Comparison of ENCODE assay signal across 8 mouse cellular contexts in genomic region chr1:135154411-135154959, GRCm38 (mm10). TPM values are rescaled to one million over a fixed set of nuclear protein-coding genes. Genes with fewer than 3 reads are reported as not detected.
DNase-seq lines count a peak whose midpoint lies in the region; ATAC-seq and TF ChIP-seq lines count a peak whose summit lies in the region.

No protein-coding gene starts in this region.

- peak; percentile 67 for ATAC-seq in intestine, embryonic 14.5 days (replicated peaks; ENCODE audit: low FRiP score, low TSS enrichment, low read depth)
- peak; percentile 90 for ATAC-seq in megakaryocyte-erythroid progenitor cell, adult 5-6 weeks (replicated peaks; ENCODE audit: low FRiP score, low TSS enrichment, poor library complexity, severe bottlenecking)

- no peaks in the 10 kb centered on the region for H3K9me3 ChIP-seq in intestine, embryonic 14.5 days (ENCODE audit: control insufficient read depth, low read length)

- 18% methylated on average over 14 of the region's 14 CpGs for WGBS in thymus, adult 2 months
- 2% methylated on average over 14 of the region's 14 CpGs for WGBS in intestine, embryonic 14.5 days

- H3K27me3 ChIP-seq in thymus, adult 2 months (ENCODE audit: control insufficient read depth, insufficient read depth, low read length): no peaks in the 10 kb centered on the region
- H3K27me3 ChIP-seq in intestine, embryonic 14.5 days (replicated peaks; ENCODE audit: control insufficient read depth, insufficient read depth, low read length): no peaks in the 10 kb centered on the region

- TF ChIP-seq CTCF in thymus, adult 2 months (IDR thresholded peaks at IDR 0.05; ENCODE audit: borderline replicate concordance, control insufficient read depth, extremely low read depth, insufficient read depth, low read length, poor library complexity): peak; percentile 64; the same call in 1 of the 2 replicates

- H3K9ac ChIP-seq in intestine, embryonic 14.5 days (ENCODE audit: low read length): peak overlapping the region; percentile 39; the same call in 1 of the 2 replicates

- H3K4me1 ChIP-seq in thymus, adult 2 months (replicated peaks; ENCODE audit: control insufficient read depth, insufficient read depth, low read length): peaks cover 3% of the 10 kb centered on the region; the same call in 1 of the 2 replicates
- peaks cover 17% of the 10 kb centered on the region; the same call in 1 of the 2 replicates for H3K4me1 ChIP-seq in intestine, embryonic 14.5 days (replicated peaks; ENCODE audit: control insufficient read depth, insufficient read depth, low read length)

- peak; percentile 60 for DNase-seq in thymus, adult 2 months
- DNase-seq in thymus, adult 18-20 months: no peak
- peak; percentile 80 for DNase-seq in embryo, embryonic 11.5 days (ENCODE audit: low read depth, low spot score)
- peak; percentile 63 for DNase-seq in gastrocnemius, postnatal 25 days
- peak; percentile 89 for DNase-seq in intestine, embryonic 14.5 days (ENCODE audit: low spot score)
- peak; percentile 74 to 88 for DNase-seq in left cerebral cortex, postnatal 10 days (ENCODE audit: extremely low spot score in 1 of 2, low spot score in 2 of 2)
- peak; percentile 65 for DNase-seq in right cerebral cortex, postnatal 14 days

- peak overlapping the region; percentile 46 for H3K4me2 ChIP-seq in intestine, embryonic 14.5 days (ENCODE audit: low read length)

- no peak overlapping the region for H3K27ac ChIP-seq in thymus, adult 2 months (ENCODE audit: control insufficient read depth, insufficient read depth, low read length)
- H3K27ac ChIP-seq in intestine, embryonic 14.5 days (ENCODE audit: low read depth): peak overlapping the region; percentile 73

- TF ChIP-seq POLR2A in thymus, adult 2 months (IDR thresholded peaks at IDR 0.05; ENCODE audit: control insufficient read depth, extremely low read depth, insufficient read depth, low read length, poor library complexity): no peak

- intact Hi-C loops in left cerebral cortex, postnatal 10 days (cut with DNase I): no loop called here

- no peak overlapping the region for H3K4me3 ChIP-seq in thymus, adult 2 months (ENCODE audit: control insufficient read depth, insufficient read depth, low read length)
- no peak overlapping the region; the same call in 1 of the 2 replicates for H3K4me3 ChIP-seq in intestine, embryonic 14.5 days (ENCODE audit: low read depth, low read length)

- peaks cover 10% of the 10 kb centered on the region for H3K36me3 ChIP-seq in thymus, adult 2 months (ENCODE audit: control insufficient read depth, insufficient read depth, low read length)
- peaks cover 33% of the 10 kb centered on the region for H3K36me3 ChIP-seq in intestine, embryonic 14.5 days (ENCODE audit: control insufficient read depth, insufficient read depth, low read length)

RNA-seq across cellular contexts. Expression of gene Arl8a, which starts 7.9 kb away (rescaled TPM):
- 54.7 and 59.4 TPM in 2 replicates for polyA plus RNA-seq in thymus, adult 2 months (2012; rRNA removed)
- total RNA-seq in gastrocnemius, postnatal 25 days (2021): 10 to 100 TPM; 14.9 to 15.7 TPM
- polyA plus RNA-seq in intestine, embryonic 14.5 days (2014; fragmentation: Nextera tagmentation; extraction: Ambion mirVana): 54.2 and 55.1 TPM in 2 replicates
- total RNA-seq in left cerebral cortex, postnatal 10 days (2021): 100 to 1,000 TPM; 418 to 439 TPM
- total RNA-seq in megakaryocyte-erythroid progenitor cell, adult 5-6 weeks (2014; fragmentation: Nextera tagmentation): 23.8 and 38.4 TPM in 2 replicates
- total RNA-seq in megakaryocyte-erythroid progenitor cell, adult 5-6 weeks (2017): 7.9 and 14.8 TPM in 2 replicates

RNA-seq across cellular contexts. Expression of gene Gpr37l1, which starts 13.0 kb away (rescaled TPM):
- polyA plus RNA-seq in thymus, adult 2 months (2012; rRNA removed): 0.50 and 0.77 TPM in 2 replicates
- total RNA-seq in gastrocnemius, postnatal 25 days (2021): under 1 TPM; 0.59 to 0.83 TPM
- polyA plus RNA-seq in intestine, embryonic 14.5 days (2014; fragmentation: Nextera tagmentation; extraction: Ambion mirVana): 0.35 and 0.50 TPM in 2 replicates
- 10 to 100 TPM; 99.0 to 99.3 TPM for total RNA-seq in left cerebral cortex, postnatal 10 days (2021)
- not detected in 2 replicates for total RNA-seq in megakaryocyte-erythroid progenitor cell, adult 5-6 weeks (2014; fragmentation: Nextera tagmentation)
- not detected in 2 replicates for total RNA-seq in megakaryocyte-erythroid progenitor cell, adult 5-6 weeks (2017)

RNA-seq across cellular contexts. Expression of gene Ptpn7, which starts 22.0 kb away (rescaled TPM):
- 219 and 275 TPM in 2 replicates for polyA plus RNA-seq in thymus, adult 2 months (2012; rRNA removed)
- under 1 TPM; 0.20 to 0.38 TPM for total RNA-seq in gastrocnemius, postnatal 25 days (2021)
- polyA plus RNA-seq in intestine, embryonic 14.5 days (2014; fragmentation: Nextera tagmentation; extraction: Ambion mirVana): 2.0 TPM in 2 replicates
- total RNA-seq in left cerebral cortex, postnatal 10 days (2021): under 1 TPM in 1 of 2 experiments, not detected in 1; 0.22 TPM
- total RNA-seq in megakaryocyte-erythroid progenitor cell, adult 5-6 weeks (2014; fragmentation: Nextera tagmentation): 108 and 110 TPM in 2 replicates
- 68.5 and 93.7 TPM in 2 replicates for total RNA-seq in megakaryocyte-erythroid progenitor cell, adult 5-6 weeks (2017)

RNA-seq across cellular contexts. Expression of gene Lgr6, which starts 49.4 kb away (rescaled TPM):
- polyA plus RNA-seq in thymus, adult 2 months (2012; rRNA removed): 1.3 and 1.5 TPM in 2 replicates
- total RNA-seq in gastrocnemius, postnatal 25 days (2021): under 1 TPM; 0.51 to 0.54 TPM
- 0.69 and 0.97 TPM in 2 replicates for polyA plus RNA-seq in intestine, embryonic 14.5 days (2014; fragmentation: Nextera tagmentation; extraction: Ambion mirVana)
- total RNA-seq in left cerebral cortex, postnatal 10 days (2021): 1 to 10 TPM; 2.6 to 3.1 TPM
- total RNA-seq in megakaryocyte-erythroid progenitor cell, adult 5-6 weeks (2014; fragmentation: Nextera tagmentation): not detected in 2 replicates
- not detected in 2 replicates for total RNA-seq in megakaryocyte-erythroid progenitor cell, adult 5-6 weeks (2017)

Comparison
In these comparisons a context has a peak if more than half of its experiments do, and no peak if none do; other contexts are left out.
1. DNase-seq: peak in thymus, adult 2 months (single experiment), embryo, embryonic 11.5 days (single experiment), gastrocnemius, postnatal 25 days (single experiment), intestine, embryonic 14.5 days (single experiment), left cerebral cortex, postnatal 10 days (2 of 2) and right cerebral cortex, postnatal 14 days (single experiment); none in thymus, adult 18-20 months (0 of 2).
2. RNA of gene Arl8a, which starts 7.9 kb away (total RNA-seq): 418 to 439 TPM in left cerebral cortex, postnatal 10 days; 7.9 to 38.4 TPM in megakaryocyte-erythroid progenitor cell, adult 5-6 weeks and 14.9 to 15.7 TPM in gastrocnemius, postnatal 25 days; every median in the first group is over 10 times any median in the second.
3. RNA of gene Gpr37l1, which starts 13.0 kb away (total RNA-seq): 99.0 to 99.3 TPM in left cerebral cortex, postnatal 10 days; 0.59 to 0.83 TPM in gastrocnemius, postnatal 25 days and not detected in megakaryocyte-erythroid progenitor cell, adult 5-6 weeks; every median in the first group is over 10 times any median in the second.
4. RNA of gene Ptpn7, which starts 22.0 kb away (total RNA-seq): 68.5 to 110 TPM in megakaryocyte-erythroid progenitor cell, adult 5-6 weeks; 0.20 to 0.38 TPM in gastrocnemius, postnatal 25 days and 0.22 TPM in left cerebral cortex, postnatal 10 days; every median in the first group is over 10 times any median in the second.